ENCODE assay signal across 8 mouse cellular contexts in the genomic region with DNA sequence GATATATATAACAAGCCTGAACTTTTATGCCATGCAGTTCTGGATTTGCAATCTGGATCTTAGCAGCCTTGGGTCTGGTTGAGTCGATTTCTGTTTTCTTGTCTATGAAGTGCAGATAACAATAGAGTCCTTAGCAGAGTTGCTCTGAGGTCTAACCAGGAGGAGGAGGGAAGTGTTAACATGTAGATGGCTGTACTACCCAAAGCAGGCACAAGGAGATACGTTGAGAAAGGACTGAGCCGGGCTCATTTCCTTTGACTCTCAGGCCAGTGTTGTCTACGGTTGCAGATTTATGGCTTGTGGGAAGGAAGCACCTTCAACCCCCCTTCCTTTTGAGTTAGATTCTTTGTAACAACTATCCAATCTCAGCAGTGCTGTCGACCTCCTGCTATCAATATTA. TPM values are rescaled to one million over a fixed set of nuclear protein-coding genes. Genes with fewer than 3 reads are reported as not detected.
DNase-seq lines count a peak whose midpoint lies in the region; ATAC-seq and TF ChIP-seq lines count a peak whose summit lies in the region.

No protein-coding gene starts in this region.

- WGBS in heart, embryonic 10.5 days, result 53% methylated on average over 5 of the region's 5 CpGs
- 74% methylated on average over 5 of the region's 5 CpGs for WGBS in forebrain, postnatal 0 days
- WGBS in liver, embryonic 13.5 days (ENCODE audit: insufficient replicate concordance), result 10% methylated on average over 5 of the region's 5 CpGs
- WGBS in stomach, embryonic 14.5 days, result 45% methylated on average over 5 of the region's 5 CpGs

- DNase-seq in heart, embryonic 10.5 days (ENCODE audit: low spot score), result no peak
- no peak for DNase-seq in heart, postnatal 4 days
- DNase-seq in ES-CJ7 (ENCODE audit: low read depth, low spot score), result peak; percentile 43
- DNase-seq in forebrain, postnatal 0 days, result no peak
- DNase-seq in liver, embryonic 13.5 days, result no peak
- DNase-seq in left cerebral cortex, postnatal 25 days (ENCODE audit: low spot score in 2 of 2), result no peak

- H3K27me3 ChIP-seq in heart, embryonic 10.5 days (ENCODE audit: insufficient read depth, poor library complexity, severe bottlenecking), result no peaks in the 10 kb centered on the region
- H3K27me3 ChIP-seq in forebrain, postnatal 0 days (ENCODE audit: insufficient read depth, low read length), result no peaks in the 10 kb centered on the region
- H3K27me3 ChIP-seq in liver, embryonic 13.5 days, result no peaks in the 10 kb centered on the region
- H3K27me3 ChIP-seq in stomach, embryonic 14.5 days (ENCODE audit: control insufficient read depth, insufficient read depth, low read length), result no peaks in the 10 kb centered on the region

- no peaks in the 10 kb centered on the region for H3K36me3 ChIP-seq in heart, embryonic 10.5 days
- no peaks in the 10 kb centered on the region for H3K36me3 ChIP-seq in forebrain, postnatal 0 days (ENCODE audit: insufficient read depth)
- peaks cover 6% of the 10 kb centered on the region; the same call in 1 of the 2 replicates for H3K36me3 ChIP-seq in liver, embryonic 13.5 days
- no peaks in the 10 kb centered on the region for H3K36me3 ChIP-seq in stomach, embryonic 14.5 days (ENCODE audit: control insufficient read depth, insufficient read depth, low read length)

- intact Hi-C loops in left cerebral cortex, postnatal 25 days (cut with DNase I), result no loop called here

- H3K4me1 ChIP-seq in heart, embryonic 10.5 days, result peaks cover 17% of the 10 kb centered on the region
- peaks cover 11% of the 10 kb centered on the region for H3K4me1 ChIP-seq in forebrain, postnatal 0 days (ENCODE audit: insufficient read depth)
- H3K4me1 ChIP-seq in liver, embryonic 13.5 days (replicated peaks), result peaks cover 37% of the 10 kb centered on the region
- peaks cover 11% of the 10 kb centered on the region for H3K4me1 ChIP-seq in stomach, embryonic 14.5 days (ENCODE audit: control insufficient read depth, insufficient read depth, low read length)

- ATAC-seq in forebrain, postnatal 0 days, result no peak
- ATAC-seq in liver, embryonic 13.5 days (ENCODE audit: low read depth), result 0 out of 2 replicates have a peak, but pooled peaks have one; percentile 9
- ATAC-seq in stomach, embryonic 14.5 days (ENCODE audit: insufficient number of reproducible peaks, insufficient read depth, low FRiP score, low read depth), result no peak
- ATAC-seq in cerebellum, adult (ENCODE audit: insufficient number of reproducible peaks, low FRiP score, low TSS enrichment), result no peak

- no peak for TF ChIP-seq CTCF in forebrain, postnatal 0 days (IDR thresholded peaks at IDR 0.05; ENCODE audit: low read depth)

- no peaks in the 10 kb centered on the region for H3K9me3 ChIP-seq in heart, embryonic 10.5 days
- no peaks in the 10 kb centered on the region for H3K9me3 ChIP-seq in forebrain, postnatal 0 days (ENCODE audit: low read length)
- H3K9me3 ChIP-seq in liver, embryonic 13.5 days (replicated peaks), result no peaks in the 10 kb centered on the region
- H3K9me3 ChIP-seq in stomach, embryonic 14.5 days (ENCODE audit: control insufficient read depth, low read depth, low read length), result no peaks in the 10 kb centered on the region

- H3K4me3 ChIP-seq in heart, embryonic 10.5 days, result peak overlapping the region; percentile 99
- H3K4me3 ChIP-seq in forebrain, postnatal 0 days (ENCODE audit: low read depth, low read length), result peak overlapping the region; percentile 100; the same call in 1 of the 2 replicates
- H3K4me3 ChIP-seq in liver, embryonic 13.5 days (replicated peaks), result peak overlapping the region; percentile 99
- H3K4me3 ChIP-seq in stomach, embryonic 14.5 days (ENCODE audit: low read depth, low read length), result peak overlapping the region; percentile 97; the same call in 1 of the 2 replicates

- H3K27ac ChIP-seq in heart, embryonic 10.5 days, result no peak overlapping the region
- H3K27ac ChIP-seq in forebrain, postnatal 0 days (ENCODE audit: low read depth, low read length), result no peak overlapping the region
- H3K27ac ChIP-seq in liver, embryonic 13.5 days, result no peak overlapping the region
- H3K27ac ChIP-seq in stomach, embryonic 14.5 days (ENCODE audit: low read length), result no peak overlapping the region

- H3K4me2 ChIP-seq in forebrain, postnatal 0 days (ENCODE audit: low read depth), result peak overlapping the region; percentile 63
- H3K4me2 ChIP-seq in liver, embryonic 13.5 days, result peak overlapping the region; percentile 81
- peak overlapping the region; percentile 82 for H3K4me2 ChIP-seq in stomach, embryonic 14.5 days (replicated peaks; ENCODE audit: low read depth, low read length)

- H3K9ac ChIP-seq in forebrain, postnatal 0 days, result 0 out of 2 replicates have a peak overlapping the region, but pooled peaks have one; percentile 10
- H3K9ac ChIP-seq in liver, embryonic 13.5 days, result peak overlapping the region; percentile 97; the same call in 1 of the 2 replicates
- no peak overlapping the region for H3K9ac ChIP-seq in stomach, embryonic 14.5 days (replicated peaks; ENCODE audit: low read depth, low read length)

RNA-seq across cellular contexts. Expression of a gene that starts 1.9 kb away (rescaled TPM):
- polyA plus RNA-seq in heart, embryonic 10.5 days (2016; fragmentation: Nextera tagmentation; extraction: Ambion mirVana), result 62.6 and 65.8 TPM in 2 replicates
- total RNA-seq in heart, postnatal 4 days (2021), result 10 to 100 TPM; 77.8 to 79.9 TPM
- total RNA-seq in forebrain, postnatal 0 days (2014; rRNA removed), result 70.3 and 75.9 TPM in 2 replicates
- 88.4 and 97.6 TPM in 2 replicates for polyA plus RNA-seq in forebrain, postnatal 0 days (2015; fragmentation: Nextera tagmentation; extraction: Ambion mirVana)
- 38.0 and 57.2 TPM in 2 replicates for polyA plus RNA-seq in liver, embryonic 13.5 days (2015; fragmentation: Nextera tagmentation; extraction: Ambion mirVana)
- polyA plus RNA-seq in stomach, embryonic 14.5 days (2014; fragmentation: Nextera tagmentation; extraction: Ambion mirVana), result 82.6 and 89.0 TPM in 2 replicates
- total RNA-seq in left cerebral cortex, postnatal 25 days (2021), result 100 to 1,000 TPM; 208 to 216 TPM

RNA-seq across cellular contexts. Expression of a gene that starts 43.6 kb away (rescaled TPM):
- 16.1 and 21.9 TPM in 2 replicates for polyA plus RNA-seq in heart, embryonic 10.5 days (2016; fragmentation: Nextera tagmentation; extraction: Ambion mirVana)
- total RNA-seq in heart, postnatal 4 days (2021), result 10 to 100 TPM; 14.2 to 22.3 TPM
- total RNA-seq in forebrain, postnatal 0 days (2014; rRNA removed), result 18.9 and 21.1 TPM in 2 replicates
- polyA plus RNA-seq in forebrain, postnatal 0 days (2015; fragmentation: Nextera tagmentation; extraction: Ambion mirVana), result 3.6 and 4.2 TPM in 2 replicates
- 13.5 and 20.8 TPM in 2 replicates for polyA plus RNA-seq in liver, embryonic 13.5 days (2015; fragmentation: Nextera tagmentation; extraction: Ambion mirVana)
- 29.0 and 38.6 TPM in 2 replicates for polyA plus RNA-seq in stomach, embryonic 14.5 days (2014; fragmentation: Nextera tagmentation; extraction: Ambion mirVana)
- total RNA-seq in left cerebral cortex, postnatal 25 days (2021), result 10 to 100 TPM; 13.7 to 22.0 TPM
